Mouse (Mus musculus) natural killer cell, adult 2 months (primary cell): ENCODE measurements around the gene Disp1.

Experiments
- DNase-seq, 2 experiments: peaks; one replicate each; pipeline ENCODE4 v3.0.0; 2022; ENCODE audit warnings: low spot score in 2 of 2

The Disp1 gene

DNA sequence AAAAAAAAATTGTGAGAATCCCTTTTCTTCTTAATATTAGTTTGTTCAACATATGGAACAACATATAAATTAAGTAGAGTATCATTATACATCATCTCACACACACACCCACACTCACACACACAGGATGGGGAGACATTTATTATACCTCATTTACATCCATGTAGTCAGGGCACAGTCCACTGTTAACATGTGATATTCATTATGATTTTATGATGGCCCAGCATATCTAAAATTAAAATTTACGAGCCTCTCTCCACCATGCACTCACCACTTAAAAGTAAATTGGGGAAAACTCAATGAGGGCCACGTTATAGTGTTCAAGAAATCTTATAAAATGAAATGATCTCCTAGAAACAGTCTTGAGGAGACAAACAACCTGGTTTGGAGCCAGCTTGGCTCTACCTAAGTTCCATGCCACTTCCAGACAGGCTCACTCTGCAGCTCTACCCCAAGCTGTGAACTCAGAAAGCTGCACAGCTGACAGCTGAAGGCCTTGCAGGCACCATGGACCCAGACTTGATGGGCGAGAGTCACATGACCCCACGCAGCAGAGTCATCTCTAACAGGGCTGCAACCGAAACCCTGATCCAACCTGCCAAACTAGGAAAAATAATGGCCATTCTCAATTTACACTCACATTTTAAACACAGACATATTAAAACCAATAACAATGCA, 57.7 kb downstream of the Disp1 start:
- no peak for DNase-seq

DNA sequence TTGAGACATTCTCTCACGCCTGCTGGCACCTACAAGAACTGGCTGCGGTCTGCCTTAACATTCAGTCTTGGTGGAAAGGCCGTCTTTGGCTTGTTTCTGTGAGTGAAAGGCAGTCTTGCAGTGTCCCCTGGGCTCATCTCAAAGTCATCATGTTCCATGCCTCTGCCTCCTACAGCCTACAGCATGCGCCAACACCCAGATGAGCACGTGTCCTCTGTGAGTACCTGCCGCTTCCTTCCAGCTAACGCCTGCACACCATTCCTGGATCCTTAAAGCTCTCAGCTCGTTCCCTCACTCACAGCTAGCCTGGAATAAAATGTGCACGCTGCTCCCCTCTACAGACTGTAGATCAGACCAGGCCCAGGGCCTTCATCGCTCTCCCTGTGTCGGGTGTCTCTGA, 60.3 kb downstream of the Disp1 start:
- DNase-seq, result no peak

DNA sequence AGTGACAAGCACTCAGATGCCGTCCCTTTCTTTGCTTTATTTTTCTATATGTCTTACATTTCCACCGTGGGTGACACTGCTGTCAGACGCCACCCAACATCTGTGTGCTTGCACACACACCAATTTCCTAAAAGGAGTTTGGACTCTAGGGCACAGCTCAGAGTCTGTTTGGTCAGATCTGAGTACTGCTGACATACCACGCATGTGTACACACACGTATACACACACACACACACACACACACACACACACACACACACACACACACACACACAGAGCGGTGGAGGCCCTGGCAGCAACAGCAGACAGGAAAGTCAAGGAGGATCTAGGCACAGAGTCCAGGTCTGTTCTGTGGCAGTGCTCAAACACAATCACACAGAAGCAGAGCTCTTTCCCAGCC, 61.1 kb downstream of the Disp1 start:
- no peak for DNase-seq

DNA sequence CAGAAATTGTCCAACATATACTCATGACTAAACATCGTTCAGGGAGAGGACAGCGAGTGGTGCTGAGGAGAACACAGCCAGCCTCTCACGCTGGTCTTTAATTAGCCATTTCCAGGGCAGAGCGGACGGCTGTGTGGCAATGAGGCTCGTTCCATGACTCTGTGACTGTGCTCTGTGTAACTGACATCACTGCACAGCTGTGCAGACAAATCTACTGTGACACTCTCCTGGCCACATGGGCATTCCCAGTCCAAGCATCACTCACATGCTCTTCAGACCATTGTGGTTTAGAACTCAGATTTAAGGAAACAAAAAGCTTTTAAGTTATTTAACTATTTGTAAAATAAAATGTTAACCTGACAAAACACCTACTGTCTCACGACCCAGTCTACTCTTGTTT, 62.1 kb downstream of the Disp1 start:
- no peak for DNase-seq

DNA sequence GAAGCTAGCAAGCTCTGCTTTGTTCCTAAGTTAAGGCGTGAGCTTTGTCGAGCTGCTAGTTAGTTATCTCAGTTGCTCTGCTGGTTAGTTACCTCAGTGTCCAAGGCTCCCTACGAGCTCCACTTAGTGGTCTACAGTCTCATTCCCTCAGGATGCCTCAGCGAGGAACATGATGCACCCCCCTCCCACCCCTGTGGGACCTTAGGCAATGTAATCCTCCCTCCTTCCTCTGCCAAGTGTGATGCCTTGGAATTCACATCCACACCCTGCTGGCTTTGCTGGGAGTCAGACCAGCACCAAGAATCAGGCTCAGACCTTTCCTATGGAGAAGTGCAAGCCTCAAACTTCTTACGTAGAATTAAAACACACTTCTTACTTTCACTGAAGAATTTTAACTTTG, 65.7 kb downstream of the Disp1 start:
- DNase-seq, result no peak

DNA sequence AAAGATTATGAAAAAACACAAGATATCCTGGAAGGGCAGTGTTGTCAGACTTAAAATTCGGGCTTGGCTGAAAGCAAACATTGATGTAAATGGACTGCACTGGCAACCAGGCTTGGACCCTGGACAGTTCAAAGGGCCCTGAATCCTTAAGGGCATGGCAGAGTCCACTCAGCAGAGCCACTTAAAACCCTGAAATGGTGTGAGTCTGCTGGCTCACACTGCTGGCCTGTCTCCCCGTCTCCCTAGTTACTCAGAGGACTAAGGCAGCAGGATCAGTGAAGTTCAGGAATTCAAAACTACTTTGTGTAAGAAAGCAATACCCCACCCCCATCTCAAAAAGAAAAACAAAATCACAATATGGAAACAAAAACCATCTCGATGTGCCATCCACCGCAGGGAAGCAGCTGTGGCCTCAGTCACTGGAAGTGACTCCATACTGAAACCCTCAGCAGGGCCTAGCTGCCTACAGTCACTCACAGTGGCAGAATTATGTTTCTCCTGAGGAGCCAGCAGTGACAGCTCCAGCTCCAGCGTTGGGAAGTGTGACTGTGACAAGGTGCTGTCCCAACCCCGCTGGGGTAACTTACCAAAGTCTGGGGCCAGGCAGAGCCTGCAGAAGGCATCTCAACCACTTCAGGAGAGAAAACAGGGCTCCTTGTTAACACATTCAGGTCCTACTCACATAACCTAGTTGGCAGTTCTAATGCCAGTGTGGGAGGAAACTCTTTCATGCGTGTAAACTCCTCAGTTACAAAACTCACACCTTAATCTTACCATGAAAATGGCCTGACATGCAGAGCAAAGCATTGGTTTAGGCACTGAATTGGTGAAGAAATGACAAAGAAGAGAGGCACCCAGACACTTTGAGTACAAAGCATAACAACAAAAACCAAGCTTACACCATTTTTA, 66.8 kb downstream of the Disp1 start:
- no peak for DNase-seq

DNA sequence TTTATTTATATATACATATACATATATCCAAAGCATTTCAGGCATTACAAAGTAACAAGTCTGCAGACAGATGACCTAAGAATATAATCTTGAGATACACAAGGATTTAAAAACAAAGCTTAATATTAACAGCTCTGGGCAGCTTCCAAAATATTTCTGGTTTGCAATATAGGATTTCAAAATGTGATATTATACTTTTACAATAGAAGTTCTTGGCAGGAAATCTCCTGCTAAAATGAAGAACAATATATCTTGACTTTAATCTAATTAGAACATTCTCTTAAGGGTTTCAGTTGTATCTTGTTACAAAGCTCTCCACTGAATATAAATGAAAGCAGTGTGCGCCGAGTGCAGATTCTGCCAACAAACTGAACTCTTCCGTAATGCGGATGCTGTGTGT, 68.0 kb downstream of the Disp1 start:
- no peak for DNase-seq

DNA sequence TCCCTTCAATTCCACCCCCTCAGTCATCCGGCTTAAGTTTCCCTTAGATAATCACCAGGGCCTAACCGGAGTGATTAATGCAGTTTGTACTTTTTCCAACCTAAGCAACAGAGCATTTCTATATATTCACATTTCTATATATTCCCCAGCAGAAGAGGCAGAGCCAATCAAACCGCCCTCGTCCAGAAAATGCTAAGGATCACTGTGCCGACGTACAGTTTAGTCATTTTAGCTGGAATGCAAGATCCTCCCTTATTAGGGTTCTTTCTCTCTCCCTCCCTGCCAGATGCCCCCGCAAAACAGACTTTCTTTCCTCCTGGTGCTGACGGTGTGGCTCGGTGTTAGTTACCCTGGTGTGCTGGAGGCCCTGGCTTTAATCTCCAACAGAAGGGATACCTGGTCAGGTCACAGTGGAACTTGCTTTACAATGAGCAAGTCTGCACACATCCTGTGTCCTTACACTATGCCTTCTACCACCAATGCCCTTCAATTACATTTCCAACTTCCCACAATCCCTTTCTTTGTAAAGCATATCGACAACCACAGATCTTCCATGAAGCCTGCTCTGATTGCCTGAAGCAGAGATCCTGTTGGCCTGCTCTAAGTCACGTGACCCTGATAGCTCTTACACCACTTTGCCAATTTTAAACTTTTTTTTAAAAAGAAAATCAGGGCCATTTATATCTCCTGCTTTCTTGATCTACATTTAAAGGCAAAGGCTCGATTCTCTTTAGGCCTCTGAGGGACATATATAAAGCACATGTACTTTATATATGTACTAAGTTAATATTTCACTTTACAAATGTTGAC, 69.6 kb downstream of the Disp1 start:
- DNase-seq, result no peak

DNA sequence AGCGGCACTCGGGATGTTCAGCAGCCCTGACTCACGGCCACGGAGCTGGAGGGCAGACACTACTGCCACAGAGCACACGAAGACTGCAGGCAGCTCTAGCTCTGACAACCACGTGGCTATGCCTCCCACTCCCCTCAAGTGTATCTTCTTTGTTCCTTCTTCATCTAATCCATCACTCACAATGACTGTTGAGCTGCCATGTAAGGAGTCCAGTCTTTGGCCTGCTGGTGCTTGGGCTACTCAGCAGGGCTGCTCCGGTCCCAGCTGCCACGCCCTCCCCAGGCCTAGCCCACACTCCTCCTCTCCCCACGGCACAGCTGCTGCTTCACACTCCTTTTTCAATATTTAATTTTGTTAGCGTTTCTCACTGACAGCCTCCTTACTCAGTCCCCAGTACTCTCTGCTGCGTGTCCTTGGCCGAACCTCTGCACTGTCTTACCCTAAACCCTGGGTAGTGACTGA, 70.9 kb downstream of the Disp1 start:
- DNase-seq, result no peak

DNA sequence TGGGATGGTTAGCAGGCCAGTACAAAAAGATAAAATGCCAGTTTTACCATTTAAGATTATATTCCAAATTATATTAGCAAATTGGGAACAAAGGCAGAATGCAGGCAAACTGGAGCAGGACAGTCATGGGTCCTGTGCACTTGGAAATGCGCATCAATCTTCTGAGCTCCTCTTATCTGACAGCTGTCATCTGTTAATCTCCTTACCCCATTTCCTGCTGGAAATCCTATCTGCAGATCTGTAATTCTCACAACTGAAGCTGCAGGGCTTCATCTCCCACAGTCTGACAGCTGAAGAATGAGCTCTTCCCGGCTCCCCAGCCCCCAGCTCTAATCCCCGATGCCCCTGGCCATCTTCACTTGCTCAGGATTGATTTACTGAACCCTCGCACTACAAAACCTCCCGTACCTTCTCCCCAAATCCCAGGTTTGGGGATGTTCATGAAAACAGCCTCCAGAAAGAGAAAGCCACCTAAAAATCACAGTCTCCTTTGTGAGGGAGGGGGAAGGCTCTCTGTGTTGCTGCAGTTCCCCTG, 71.7 kb downstream of the Disp1 start:
- DNase-seq, result no peak

DNA sequence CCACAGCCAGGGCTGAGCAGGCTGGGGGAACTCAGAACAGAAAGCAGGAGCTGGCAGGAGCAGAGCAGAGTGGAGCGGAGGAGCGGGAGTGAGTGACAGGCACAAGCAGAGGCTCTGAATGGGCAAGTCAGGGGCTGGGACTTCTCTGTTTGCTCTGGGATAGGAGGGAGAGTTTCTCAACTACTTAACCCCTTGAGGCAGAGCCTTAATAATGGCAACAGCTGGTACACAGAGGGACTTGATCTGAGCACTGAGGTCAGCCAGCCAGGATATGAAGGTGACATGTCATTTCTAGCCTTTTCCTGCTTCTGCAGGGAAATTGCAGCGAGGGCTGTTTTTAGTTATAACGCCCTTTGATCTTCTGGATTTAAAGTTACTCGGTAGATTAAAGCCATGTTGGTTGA, 73.9 kb downstream of the Disp1 start:
- no peak for DNase-seq

DNA sequence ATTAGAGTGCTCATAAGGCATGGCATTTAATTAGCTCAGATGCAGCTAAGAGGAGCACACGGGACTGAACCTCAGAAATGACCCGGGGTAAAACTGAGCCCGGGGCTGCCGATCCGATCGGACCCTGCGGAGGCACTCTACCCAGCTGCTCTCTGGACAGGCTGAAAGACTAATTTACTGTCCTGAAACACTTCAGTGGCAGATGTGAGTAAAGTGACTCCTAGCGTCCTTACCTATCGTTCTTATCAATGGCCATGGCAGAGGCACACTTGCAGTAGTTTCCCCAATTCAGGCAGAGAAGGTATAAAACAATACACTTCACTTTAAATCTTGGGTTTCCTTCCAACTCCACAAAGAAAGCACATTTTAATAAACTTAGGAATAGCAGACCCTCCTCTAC, 74.5 kb downstream of the Disp1 start:
- no peak for DNase-seq

DNA sequence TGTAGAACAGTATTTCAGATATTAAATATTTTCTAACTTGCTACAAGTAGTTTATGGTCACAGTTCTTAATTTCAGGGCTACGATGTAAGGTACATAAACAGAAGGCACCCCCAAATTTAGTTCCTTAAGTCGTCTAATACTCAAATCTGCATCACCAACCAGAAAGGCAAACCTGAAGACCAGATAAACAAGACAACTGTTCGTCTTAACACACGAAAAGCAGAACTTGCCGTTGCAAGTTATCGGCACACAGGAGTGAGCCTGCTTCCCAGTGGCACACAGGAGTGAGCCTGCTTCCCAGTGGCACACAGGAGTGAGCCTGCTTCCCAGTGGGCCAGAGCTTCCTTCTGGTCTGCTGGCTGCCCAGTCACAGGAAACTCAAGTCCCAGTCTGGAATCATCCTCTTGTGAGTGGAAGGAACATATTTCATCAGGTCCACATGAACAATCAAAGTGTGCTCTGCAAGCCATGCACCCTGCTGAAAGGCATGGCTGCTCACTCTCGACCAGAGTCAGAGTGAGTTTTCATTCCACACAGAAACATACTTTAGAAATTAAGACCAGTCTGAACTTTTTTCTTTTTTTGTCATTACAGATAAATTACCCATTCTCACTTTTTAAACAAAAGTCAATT, 75.1 kb downstream of the Disp1 start:
- DNase-seq, result no peak

DNA sequence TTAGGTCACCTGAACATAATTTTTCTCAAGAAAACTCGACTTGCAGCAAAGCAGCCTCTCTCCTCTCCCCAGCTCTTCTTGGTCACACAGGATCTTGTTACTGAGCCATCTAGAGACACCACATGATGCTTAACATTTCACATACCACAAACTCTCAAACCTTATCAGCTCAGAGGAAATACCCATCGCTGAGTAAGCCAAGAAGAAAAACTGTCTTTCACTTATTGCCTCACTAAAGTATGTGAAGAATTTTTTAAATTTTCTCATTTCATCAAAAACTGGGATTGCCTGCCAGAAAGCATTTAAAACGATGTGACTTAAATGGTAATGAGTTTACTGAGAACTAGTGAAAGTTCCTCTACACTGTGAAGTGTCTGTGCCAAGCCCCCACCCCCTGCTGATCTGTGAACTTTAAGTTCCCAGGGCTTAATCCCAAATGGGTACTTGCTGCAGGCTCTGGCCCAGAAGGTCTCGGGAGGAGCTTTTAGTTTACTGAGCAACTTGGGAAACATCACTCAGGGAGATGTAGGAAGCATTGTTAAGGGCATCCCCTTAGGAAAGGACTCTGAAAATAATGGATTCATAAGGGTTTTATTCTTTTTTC, 76.6 kb downstream of the Disp1 start:
- DNase-seq, result no peak

DNA sequence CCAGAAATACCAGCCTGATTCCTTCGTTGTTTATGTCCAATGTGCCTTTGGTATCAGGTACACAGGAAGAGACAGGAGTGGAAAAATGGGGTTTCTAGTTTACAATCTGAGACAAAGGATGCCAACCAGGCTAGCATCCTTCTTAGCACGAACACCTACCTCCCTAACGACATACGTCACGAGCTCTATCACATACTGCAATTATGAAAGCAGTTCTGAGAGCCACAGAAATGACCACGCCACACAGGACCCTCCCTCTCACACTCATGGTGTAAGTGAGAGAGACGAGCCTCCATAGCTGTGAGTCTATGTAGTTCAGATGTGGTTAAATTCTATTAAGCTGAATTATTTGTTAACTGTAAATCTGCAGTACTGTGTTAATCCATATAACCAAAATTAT, 78.1 kb downstream of the Disp1 start:
- no peak for DNase-seq

DNA sequence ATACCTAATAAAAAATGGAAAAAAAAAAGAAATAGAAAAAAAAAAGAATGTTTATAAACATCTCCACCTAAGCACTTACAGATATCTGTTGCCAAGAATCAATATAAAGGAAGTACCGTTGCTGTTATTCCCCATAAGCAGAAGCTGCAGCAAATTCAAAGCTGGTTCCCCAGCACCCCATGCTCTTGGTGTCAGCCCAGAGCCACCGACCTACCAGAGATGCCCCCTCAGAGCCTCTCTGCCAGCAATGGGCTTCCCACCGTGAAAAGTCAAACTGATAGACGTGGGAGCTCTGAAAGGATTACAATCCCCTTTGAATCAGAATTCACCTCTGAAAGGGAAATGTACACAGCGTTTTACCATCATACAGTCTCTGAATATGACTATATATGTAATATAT, 78.8 kb downstream of the Disp1 start:
- DNase-seq, result no peak

DNA sequence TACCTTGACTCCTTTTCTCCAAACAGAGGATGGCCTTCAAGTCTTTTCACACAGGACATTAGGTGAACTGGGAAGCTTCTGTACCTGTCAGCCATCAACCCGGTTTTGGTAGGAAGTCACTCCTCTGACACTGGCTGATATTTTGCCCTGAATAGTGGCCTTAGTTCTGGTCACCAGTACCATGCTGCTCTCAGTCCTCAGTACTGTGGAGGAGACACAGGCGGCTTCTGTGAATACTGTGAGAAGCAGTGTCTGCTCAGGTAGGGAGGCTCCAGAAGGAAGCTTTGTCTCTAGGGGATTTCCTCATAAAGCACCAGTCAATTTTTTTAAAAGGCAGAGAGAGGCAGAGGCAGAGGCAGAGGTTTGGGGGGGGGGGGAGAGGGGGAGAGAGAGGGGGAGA, 80.0 kb downstream of the Disp1 start:
- no peak for DNase-seq

DNA sequence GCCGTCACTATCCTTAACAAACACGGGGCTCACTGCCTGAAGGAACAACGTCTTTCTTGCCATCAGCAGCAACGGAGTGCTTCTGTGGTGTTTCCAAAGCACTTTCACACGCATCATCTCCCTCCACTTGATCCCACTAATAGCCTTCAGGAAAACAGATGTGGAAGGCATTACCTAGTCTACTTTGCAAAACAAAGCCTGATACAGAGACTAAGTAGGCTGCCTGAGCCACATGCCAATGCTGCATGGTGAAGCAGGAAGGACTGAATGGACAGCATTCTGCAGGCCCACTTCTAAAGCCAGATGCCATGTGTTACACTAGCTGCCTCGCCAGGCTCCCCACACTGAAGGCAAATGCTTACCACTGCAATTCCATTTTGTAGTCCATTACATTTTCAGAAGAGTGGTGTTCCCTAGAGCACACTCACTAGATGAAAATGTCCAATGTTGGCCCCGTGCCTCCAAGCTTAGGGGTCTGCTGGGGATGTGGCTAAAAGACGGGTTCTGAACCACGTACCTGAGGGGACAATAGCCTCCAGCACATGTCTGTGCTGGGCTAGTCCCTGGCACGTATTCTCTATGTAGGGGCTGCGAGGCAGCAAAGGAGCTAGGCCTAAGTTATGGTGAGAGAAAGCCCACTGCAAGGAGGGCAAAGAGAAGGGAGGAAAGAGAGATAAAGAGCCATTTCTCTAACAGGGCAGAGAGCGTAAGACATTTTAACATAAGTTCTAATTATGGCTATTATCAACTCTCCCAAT, 80.6 kb downstream of the Disp1 start:
- DNase-seq, result no peak

DNA sequence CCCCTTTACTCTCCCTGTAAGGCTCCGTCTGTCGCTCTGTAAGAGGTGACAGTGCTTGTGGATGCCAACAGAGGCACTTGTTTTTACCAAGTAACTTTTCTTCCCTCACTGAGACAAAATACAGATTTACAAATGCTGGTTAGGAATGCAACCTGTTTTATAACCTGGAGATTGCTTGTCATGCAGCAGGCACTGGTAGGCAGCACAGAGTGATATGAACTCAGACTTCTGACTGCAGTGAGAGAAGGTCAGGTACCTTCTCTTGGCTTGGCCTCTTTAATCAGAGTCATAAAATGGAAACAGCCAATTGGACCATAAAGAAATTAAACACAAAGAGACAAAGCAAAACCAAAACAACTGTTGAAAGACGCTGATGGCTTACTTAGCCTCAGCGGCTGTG, 83.2 kb downstream of the Disp1 start:
- DNase-seq, result no peak

DNA sequence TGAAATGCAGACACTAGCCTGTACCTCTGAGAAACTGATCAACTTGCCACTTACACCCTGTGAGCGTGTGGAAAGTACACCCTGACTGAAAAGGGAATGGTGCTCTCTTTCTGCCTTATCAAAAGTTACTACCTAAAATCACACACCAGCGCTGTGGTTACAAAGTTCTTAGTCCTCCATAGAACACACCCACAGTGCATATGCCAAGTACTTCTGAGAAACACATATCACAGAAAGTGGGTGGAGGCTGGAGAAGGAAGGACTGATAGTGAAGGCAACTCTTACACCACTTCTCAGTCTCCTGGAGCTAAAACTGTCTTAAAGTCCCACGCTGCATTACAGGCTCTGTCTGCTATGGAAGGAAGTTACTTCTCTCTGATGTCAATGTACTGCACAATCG, 86.9 kb downstream of the Disp1 start:
- no peak for DNase-seq

DNA sequence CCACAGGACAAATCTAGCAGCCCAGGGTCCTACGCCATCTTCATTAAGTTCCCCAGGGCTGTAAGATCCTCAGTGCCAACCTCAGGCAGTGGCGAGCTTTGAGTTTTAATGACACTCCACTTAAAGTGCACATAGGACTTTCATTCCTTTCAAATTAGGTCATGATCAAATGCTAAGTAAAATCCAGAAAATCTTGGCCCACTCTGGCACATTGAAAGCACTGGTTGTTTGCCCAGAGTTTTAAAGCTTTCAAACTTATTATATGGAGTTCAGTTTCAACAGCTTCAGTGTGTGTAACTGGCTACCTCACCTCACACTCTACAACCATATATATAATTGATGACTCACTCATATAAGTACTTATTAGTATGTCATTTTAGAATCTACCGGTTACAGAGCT, 87.9 kb downstream of the Disp1 start:
- DNase-seq, result no peak
